Mouse (Mus musculus) cerebral cortex, adult 2 months (tissue): ENCODE data around the gene Naaa.

Experiments
- WGBS: fragments of 180-500 bp; shearing (Covaris S2); methylation state at CpG from one replicate; pipeline ENCODE4 v1.1.7; 2018; 5-methylcytosine and 5-hydroxymethylcytosine counted together

Gene Naaa

GRCm38 (mm10) chr5:92263761-92264359 is 14.1 kb downstream of the Naaa start:
- 31% methylated on average over 4 of the region's 4 CpGs for WGBS

- 93% methylated on average over 8 of the region's 8 CpGs for WGBS
Observed at GRCm38 (mm10) chr5:92262646-92263045, 15.3 kb downstream of the Naaa start.

GRCm38 (mm10) chr5:92256218-92256617 is 21.8 kb downstream of the Naaa start, which contains the start of gene Ppef2:
Ppef2 (minus strand) TSS chr5:92256278.
- 45% methylated on average over 6 of the region's 6 CpGs for WGBS

- WGBS, result 80% methylated on average over 6 of the region's 6 CpGs
Observed at GRCm38 (mm10) chr5:92254476-92254875, 23.5 kb downstream of the Naaa start.

- 16% methylated on average over 18 of the region's 18 CpGs for WGBS
Observed at GRCm38 (mm10) chr5:92252797-92253343, 25.1 kb downstream of the Naaa start.

- WGBS, result 91% methylated on average over 6 of the region's 6 CpGs
Observed at GRCm38 (mm10) chr5:92252031-92252430, 25.9 kb downstream of the Naaa start.

- 92% methylated on average over 11 of the region's 11 CpGs for WGBS
Observed at GRCm38 (mm10) chr5:92248614-92249013, 29.4 kb downstream of the Naaa start.

- 92% methylated on average over 9 of the region's 9 CpGs for WGBS
Observed at GRCm38 (mm10) chr5:92245483-92245882, 32.5 kb downstream of the Naaa start.

- over 99% methylated on average over 2 of the region's 2 CpGs for WGBS
Observed at GRCm38 (mm10) chr5:92244900-92245299, 33.1 kb downstream of the Naaa start.

- WGBS, result 49% methylated on average over 12 of the region's 12 CpGs
Observed at GRCm38 (mm10) chr5:92240769-92241168, 37.2 kb downstream of the Naaa start.

- WGBS, result 34% methylated on average over 29 of the region's 29 CpGs
Observed at GRCm38 (mm10) chr5:92239333-92240232, 38.4 kb downstream of the Naaa start.

GRCm38 (mm10) chr5:92234939-92235557 is 42.9 kb downstream of the Naaa start:
- 68% methylated on average over 5 of the region's 5 CpGs for WGBS

- WGBS, result 94% methylated on average over 4 of the region's 4 CpGs
Observed at GRCm38 (mm10) chr5:92233366-92233765, 44.6 kb downstream of the Naaa start.

- WGBS, result 85% methylated on average over 10 of the region's 10 CpGs
Observed at GRCm38 (mm10) chr5:92231836-92232235, 46.1 kb downstream of the Naaa start.

- 93% methylated on average over 11 of the region's 11 CpGs for WGBS
Observed at GRCm38 (mm10) chr5:92230306-92230705, 47.7 kb downstream of the Naaa start.

GRCm38 (mm10) chr5:92229514-92229913 is 48.5 kb downstream of the Naaa start:
- 91% methylated on average over 3 of the region's 3 CpGs for WGBS

- WGBS, result 39% methylated on average over 10 of the region's 10 CpGs
Observed at GRCm38 (mm10) chr5:92228776-92229175, 49.2 kb downstream of the Naaa start.

- WGBS, result 69% methylated on average over 7 of the region's 7 CpGs
Observed at GRCm38 (mm10) chr5:92227782-92228181, 50.2 kb downstream of the Naaa start.

- WGBS, result 91% methylated on average over 8 of the region's 8 CpGs
Observed at GRCm38 (mm10) chr5:92220287-92220902, 57.6 kb downstream of the Naaa start.

- 68% methylated on average over 6 of the region's 6 CpGs for WGBS
Observed at GRCm38 (mm10) chr5:92219826-92220225, 58.1 kb downstream of the Naaa start.

GRCm38 (mm10) chr5:92218915-92219793 is 58.8 kb downstream of the Naaa start:
- 42% methylated on average over 17 of the region's 17 CpGs for WGBS
